ENCODE assay signal across 8 mouse cellular contexts in the genomic region with DNA sequence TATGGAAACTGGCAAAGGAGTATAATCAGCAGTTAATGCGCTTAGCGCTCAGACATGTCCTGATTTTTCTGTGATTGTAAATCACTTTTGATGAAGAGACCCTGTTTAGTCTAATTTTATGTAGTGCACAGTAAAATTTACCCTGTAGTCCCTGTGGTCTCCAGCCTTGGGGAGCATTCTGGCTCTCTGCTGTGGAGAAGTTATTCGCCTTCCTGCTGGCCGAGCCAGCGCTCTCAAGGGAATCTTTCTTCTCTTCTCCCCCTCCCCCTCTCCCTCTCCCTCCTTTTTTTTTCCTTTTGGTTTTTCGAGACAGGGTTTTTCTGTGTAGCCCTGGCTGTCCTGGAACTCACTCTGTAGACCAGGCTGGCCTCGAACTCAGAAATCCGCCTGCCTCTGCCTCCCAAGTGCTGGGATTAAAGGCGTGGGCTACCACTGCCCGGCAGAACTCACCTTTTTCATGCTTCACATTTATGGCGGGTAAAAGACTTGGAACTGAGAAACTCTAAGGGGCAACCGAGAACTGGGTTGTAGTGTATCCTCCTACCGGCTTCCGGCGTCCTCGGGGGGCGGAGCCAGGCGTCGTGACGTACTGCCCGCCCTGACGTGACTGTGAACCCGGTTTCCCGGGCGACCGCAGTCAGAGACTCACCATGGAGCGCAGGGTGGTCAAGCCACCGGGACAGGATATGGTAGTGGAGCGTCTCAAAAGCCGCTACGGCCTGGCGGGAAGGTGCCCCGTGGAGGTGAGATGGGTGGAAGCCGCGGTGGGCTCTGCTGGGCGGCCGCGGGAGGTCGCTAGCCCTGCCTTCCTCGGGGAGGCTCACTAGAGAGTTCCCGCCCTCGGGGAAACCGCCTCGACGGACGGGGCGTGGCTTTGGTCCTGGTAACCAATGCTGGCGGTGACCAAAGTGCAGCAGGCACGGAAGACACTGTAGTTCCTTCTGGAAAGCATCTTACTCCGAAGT. TPM values are rescaled to one million over a fixed set of nuclear protein-coding genes. Genes with fewer than 3 reads are reported as not detected.
DNase-seq lines count a peak whose midpoint lies in the region; ATAC-seq and TF ChIP-seq lines count a peak whose summit lies in the region.

A gene (plus strand): TSS at position 629 of the 965 bp plus-strand sequence.

- TF ChIP-seq CTCF in Patski (IDR thresholded peaks at IDR 0.05), result no peak

- peak; percentile 99 for ATAC-seq in Patski
- peak; percentile 100 for ATAC-seq in hindbrain, embryonic 14.5 days (ENCODE audit: low FRiP score)

- H3K36me3 ChIP-seq in hindbrain, embryonic 14.5 days (replicated peaks; ENCODE audit: control insufficient read depth, insufficient read depth), result peaks cover 25% of the 10 kb centered on the region

- H3K9me3 ChIP-seq in hindbrain, embryonic 14.5 days (ENCODE audit: control insufficient read depth, low read length), result no peaks in the 10 kb centered on the region

- H3K9ac ChIP-seq in hindbrain, embryonic 14.5 days, result peak within 1 kb of the TSS; percentile 71

- peak within 1 kb of the TSS; percentile 86 for H3K27ac ChIP-seq in hindbrain, embryonic 14.5 days

- H3K4me1 ChIP-seq in hindbrain, embryonic 14.5 days (replicated peaks; ENCODE audit: control insufficient read depth, insufficient read depth, low read length), result 0 out of 2 replicates have a peak, but pooled peaks cover 14% of the 10 kb centered on the region

- in situ Hi-C loops in Patski (cut with MboI; ENCODE audit: low pct_unique_long_range_greater_than_20kb), result loop anchor here (25.0 kb wide), 1 partner anchor 985 kb away; no protein-coding TSS in a partner anchor

- H3K4me2 ChIP-seq in hindbrain, embryonic 14.5 days (replicated peaks), result peak within 1 kb of the TSS; percentile 67

- no peaks in the 10 kb centered on the region for H3K27me3 ChIP-seq in Patski
- H3K27me3 ChIP-seq in hindbrain, embryonic 14.5 days (ENCODE audit: control insufficient read depth, insufficient read depth, low read length), result no peaks in the 10 kb centered on the region

- 1% methylated on average over 50 of the region's 50 CpGs for WGBS in hindbrain, embryonic 14.5 days

- peak within 1 kb of the TSS; percentile 69 for H3K4me3 ChIP-seq in hindbrain, embryonic 14.5 days (replicated peaks; ENCODE audit: low read length)

- POLR2A ChIA-PET in Patski (lab: Charles Lee), result no interaction called here

- CTCF ChIA-PET in Patski (lab: Charles Lee), result no interaction called here

- DNase-seq in Patski (ENCODE audit: low read depth, low spot score), result peak; percentile 51
- peak; percentile 89 to 94 for DNase-seq in cerebellum, postnatal 14 days
- DNase-seq in frontal cortex, postnatal 25 days (ENCODE audit: low spot score in 2 of 2), result peak; percentile 83 to 90
- peak; percentile 89 for DNase-seq in hindbrain, embryonic 14.5 days (ENCODE audit: low spot score)
- DNase-seq in layer of hippocampus, postnatal 36 days, result peak; percentile 91 to 94
- DNase-seq in lung, postnatal 36 days, result peak; percentile 96
- peak; percentile 93 for DNase-seq in retina, postnatal 1 day
- DNase-seq in urinary bladder, adult 18-20 months (ENCODE audit: low spot score in 2 of 2), result peak; percentile 87 to 97

RNA-seq across cellular contexts. Expression of the gene that starts here (rescaled TPM):
- polyA plus RNA-seq in Patski (2021), result 5.0 TPM
- 7.2 and 7.7 TPM in 2 replicates for polyA plus RNA-seq in hindbrain, embryonic 14.5 days (2014; fragmentation: Nextera tagmentation; extraction: Ambion mirVana)
- 1 to 10 TPM; 4.3 to 4.4 TPM for total RNA-seq in layer of hippocampus, postnatal 36 days (2021)

Comparison
In these comparisons a context has a peak if more than half of its experiments do, and no peak if none do; other contexts are left out.
1. Peak in every context shown above with its lines: DNase-seq, ATAC-seq, H3K4me3 ChIP-seq and H3K27ac ChIP-seq.